Mouse (Mus musculus) olfactory bulb, adult 2 months (tissue): ENCODE data around the gene Gm37419.

Source experiments
- CTCF ChIP-seq: fragments of 200-500 bp; IDR thresholded peaks from 2 replicates; pipeline ENCODE4 v1.5.1; 2012; ENCODE audit warnings: low read depth, mild to moderate bottlenecking, low read length, moderate library complexity; ENCODE audit not compliant: insufficient read depth
- POLR2A ChIP-seq: fragments of 200-500 bp; IDR thresholded peaks from 2 replicates; pipeline ENCODE4 v1.6.1; 2012; ENCODE audit warnings: mild to moderate bottlenecking, low read depth, low read length, moderate library complexity; ENCODE audit not compliant: insufficient read depth

GRCm38 (mm10) chr16:23984760-23985466, 3.4 kb upstream of the Gm37419 start:
- no peak for TF ChIP-seq CTCF
- TF ChIP-seq POLR2A, result no peak
